Mouse (Mus musculus): ENCODE results near the gene Grtp1. TPM values are rescaled to one million over a fixed set of nuclear protein-coding genes. Genes with fewer than 3 reads are reported as not detected.

The Grtp1 gene
- polyA plus RNA-seq, 1 experiment from 2014 or later, result 13.6 TPM

DNA sequence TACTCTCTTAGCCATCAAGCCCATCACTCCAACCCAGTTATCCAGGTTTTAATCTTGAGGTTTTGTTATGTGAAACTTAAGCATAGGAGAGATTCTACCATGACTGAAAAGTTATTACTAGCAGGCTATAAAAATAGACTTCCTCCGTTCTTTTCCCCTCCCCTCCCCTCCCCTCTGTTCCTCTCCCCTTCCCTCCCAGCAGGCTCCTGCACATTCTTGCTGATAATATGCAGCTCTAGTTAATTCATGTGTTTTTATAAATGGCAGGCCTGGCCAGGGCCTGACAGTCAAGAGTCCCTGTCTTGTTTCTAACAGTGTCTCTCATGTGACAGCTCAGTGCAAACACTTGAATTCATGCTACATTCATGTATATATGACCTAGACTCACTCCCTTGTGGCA, 29.9 kb downstream of the Grtp1 start:
- WGBS, result 30% methylated on average over 1 of the region's 1 CpGs
- no peak overlapping the region for H3K9ac ChIP-seq
- H3K27me3 ChIP-seq, result no peaks in the 10 kb centered on the region
- H3K4me3 ChIP-seq, result no peak overlapping the region
- peaks cover 54% of the 10 kb centered on the region for H3K36me3 ChIP-seq
- no peaks in the 10 kb centered on the region for H3K9me3 ChIP-seq (replicated peaks)
- 0 out of 2 replicates have a peak overlapping the region, but pooled peaks have one; percentile 16 for H3K4me2 ChIP-seq
- peak overlapping the region; percentile 76 for H3K27ac ChIP-seq
- ATAC-seq (replicated peaks; ENCODE audit: insufficient number of reproducible peaks, insufficient read depth, low FRiP score, low read depth), result peak; percentile 62
- peaks cover 21% of the 10 kb centered on the region for H3K4me1 ChIP-seq (replicated peaks)

DNA sequence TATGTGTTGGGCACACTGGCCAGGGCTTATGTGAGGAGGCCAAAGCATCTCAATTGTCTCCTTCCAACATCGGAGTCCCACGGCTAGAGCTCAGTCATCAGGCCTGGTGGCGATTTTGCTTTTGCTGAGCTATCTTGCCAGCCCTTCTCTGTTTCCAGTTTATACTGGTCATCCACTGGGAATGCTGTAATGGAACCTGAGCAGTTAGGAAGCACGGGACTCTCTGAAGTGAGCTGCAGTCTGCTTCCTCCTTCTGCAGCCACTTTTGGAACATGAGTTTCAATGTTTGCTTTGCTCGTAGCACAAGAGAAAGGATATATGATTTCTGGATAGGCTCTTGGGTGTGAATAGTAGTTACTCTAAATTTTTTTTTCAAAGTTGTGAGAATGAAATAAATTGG, 36.1 kb downstream of the Grtp1 start:
- Histone ChIP-seq H3K27me3 (no peaks in the 10 kb centered on the region), H3K27ac (no peak overlapping the region), H3K4me2 (no peak overlapping the region), H3K4me3 (no peak overlapping the region), H3K36me3 (peaks cover 19% of the 10 kb centered on the region), H3K9ac (no peak overlapping the region), H3K4me1 (replicated peaks) (peaks cover 29% of the 10 kb centered on the region), H3K9me3 (replicated peaks) (no peaks in the 10 kb centered on the region)
- 81% methylated on average over 5 of the region's 5 CpGs for WGBS
- ATAC-seq (replicated peaks; ENCODE audit: insufficient number of reproducible peaks, insufficient read depth, low FRiP score, low read depth), result no peak

- Histone ChIP-seq H3K27me3 (no peaks in the 10 kb centered on the region), H3K4me3 (no peak overlapping the region), H3K9me3 (replicated peaks) (no peaks in the 10 kb centered on the region), H3K4me1 (replicated peaks) (peaks cover 25% of the 10 kb centered on the region), H3K36me3 (peaks cover 14% of the 10 kb centered on the region), H3K27ac (no peak overlapping the region), H3K4me2 (no peak overlapping the region), H3K9ac (no peak overlapping the region)
- WGBS, result 53% methylated on average over 1 of the region's 1 CpGs
- no peak for ATAC-seq (replicated peaks; ENCODE audit: insufficient number of reproducible peaks, insufficient read depth, low FRiP score, low read depth)
Observed at GRCm38 (mm10) chr8:13163563-13163962, 36.9 kb downstream of the Grtp1 start.

DNA sequence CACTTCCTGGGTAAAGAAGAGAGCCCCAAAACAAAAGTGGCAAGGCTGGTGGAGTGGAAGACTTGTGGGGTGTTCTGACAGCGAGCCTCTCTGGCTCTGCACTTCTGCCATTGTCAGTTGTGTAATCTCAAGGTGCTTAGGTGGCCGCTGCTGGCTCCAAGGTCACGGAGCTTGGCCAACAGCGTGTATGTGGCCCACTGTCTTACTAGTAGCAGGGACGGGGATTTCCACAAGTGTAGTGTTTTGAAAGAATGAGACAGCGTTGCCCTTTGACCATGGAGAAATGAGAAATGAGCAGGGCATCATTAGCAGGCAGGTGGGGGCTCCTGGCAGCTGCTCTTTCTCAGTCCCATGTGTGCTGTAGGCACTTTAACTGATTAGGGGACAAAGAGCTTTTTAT, 38.3 kb downstream of the Grtp1 start:
- no peak overlapping the region for H3K9ac ChIP-seq

GRCm38 (mm10) chr8:13160691-13161090, 39.7 kb downstream of the Grtp1 start:
- Histone ChIP-seq H3K9ac (peak overlapping the region; percentile 97; the same call in 1 of the 2 replicates), H3K4me2 (peak overlapping the region; percentile 87), H3K27me3 (no peaks in the 10 kb centered on the region), H3K4me3 (peak overlapping the region; percentile 99), H3K36me3 (no peaks in the 10 kb centered on the region), H3K27ac (no peak overlapping the region), H3K9me3 (replicated peaks) (no peaks in the 10 kb centered on the region), H3K4me1 (replicated peaks) (peaks cover 24% of the 10 kb centered on the region)
- WGBS, result 80% methylated on average over 3 of the region's 3 CpGs
- ATAC-seq (replicated peaks; ENCODE audit: insufficient number of reproducible peaks, insufficient read depth, low FRiP score, low read depth), result no peak

More for the DNA sequence above, 38.3 kb downstream of the Grtp1 start:
- H3K27me3 ChIP-seq, result no peaks in the 10 kb centered on the region
- ATAC-seq (replicated peaks; ENCODE audit: insufficient number of reproducible peaks, insufficient read depth, low FRiP score, low read depth), result no peak
- H3K4me3 ChIP-seq, result no peak overlapping the region
- H3K4me1 ChIP-seq (replicated peaks), result peaks cover 24% of the 10 kb centered on the region
- H3K36me3 ChIP-seq, result peaks cover under 1% of the 10 kb centered on the region; the same call in 1 of the 2 replicates
- no peak overlapping the region for H3K4me2 ChIP-seq
- H3K9me3 ChIP-seq (replicated peaks), result no peaks in the 10 kb centered on the region
- 69% methylated on average over 6 of the region's 6 CpGs for WGBS
- H3K27ac ChIP-seq, result no peak overlapping the region

DNA sequence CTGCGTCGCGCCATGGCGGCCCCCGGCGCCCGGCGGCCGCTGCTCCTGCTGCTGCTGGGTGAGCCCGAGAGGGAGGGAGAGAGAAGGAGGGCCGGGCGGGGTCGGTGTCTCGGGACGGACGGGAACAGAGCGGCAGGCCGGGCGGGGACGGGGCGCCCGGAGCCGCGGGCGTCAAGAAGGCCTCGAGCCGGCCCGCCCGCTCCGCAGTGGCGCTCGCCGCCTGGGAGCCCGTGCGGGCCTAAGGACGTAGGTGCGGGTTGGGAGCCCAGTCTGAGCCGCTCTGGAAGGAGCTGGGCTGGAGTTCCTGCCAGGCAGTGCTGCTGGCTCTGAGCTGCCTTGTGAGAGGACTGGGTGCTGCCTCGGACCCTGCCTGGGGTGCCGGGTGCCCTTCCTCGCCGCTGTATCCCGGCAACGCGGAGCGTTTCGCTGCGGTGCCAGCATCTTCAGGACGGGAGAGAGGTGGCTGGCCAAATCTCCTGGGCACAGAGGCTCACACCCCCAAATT, 41.0 kb downstream of the Grtp1 start:
- Histone ChIP-seq H3K27ac (peak overlapping the region; percentile 84), H3K4me1 (replicated peaks) (peaks cover 24% of the 10 kb centered on the region)

DNA sequence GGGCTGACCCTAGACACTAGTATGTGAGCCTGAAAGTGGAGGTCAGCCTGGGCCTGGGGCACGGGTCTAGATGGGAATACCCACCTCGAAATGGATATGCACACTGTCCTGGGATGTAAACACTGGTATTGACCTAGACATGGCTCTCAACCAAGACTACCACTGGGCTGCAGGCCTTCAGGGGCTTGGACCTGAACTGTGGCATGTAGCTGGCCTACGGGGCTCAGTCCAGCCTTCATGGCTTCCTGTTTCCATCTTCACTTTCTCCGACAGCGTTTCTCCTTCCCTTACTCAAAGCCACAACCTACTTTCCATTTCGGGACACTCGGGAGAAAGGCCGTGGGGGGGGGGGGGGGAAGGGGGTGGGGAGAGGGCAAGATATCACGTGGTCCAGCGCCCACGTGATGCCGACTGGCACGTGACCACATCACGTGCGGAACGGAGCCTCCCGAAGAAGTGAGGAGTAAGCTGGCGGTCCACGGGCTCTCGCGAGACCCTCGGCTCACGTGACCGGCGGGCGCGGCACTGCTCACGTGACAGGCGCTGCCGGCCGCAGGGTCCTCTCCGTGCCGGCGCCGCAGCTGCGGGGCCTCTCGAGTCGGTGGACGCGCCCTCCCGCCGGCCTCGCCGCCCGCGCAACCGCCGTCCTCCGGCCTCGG, 41.6 kb downstream of the Grtp1 start, which contains the start of gene Lamp1:
Gene Lamp1, plus strand, starts transcription at position 444 of the 659 bp plus-strand sequence.
- peak within 1 kb of the TSS; percentile 87 for H3K4me2 ChIP-seq
- no peaks in the 10 kb centered on the region for H3K27me3 ChIP-seq
- H3K9me3 ChIP-seq (replicated peaks), result no peaks in the 10 kb centered on the region
- no peaks in the 10 kb centered on the region for H3K36me3 ChIP-seq
- peaks cover 24% of the 10 kb centered on the region for H3K4me1 ChIP-seq (replicated peaks)
- peak; percentile 90 for ATAC-seq (replicated peaks; ENCODE audit: insufficient number of reproducible peaks, insufficient read depth, low FRiP score, low read depth)
- WGBS, result 1% methylated on average over 39 of the region's 50 CpGs
- peak within 1 kb of the TSS; percentile 84 for H3K27ac ChIP-seq
- H3K9ac ChIP-seq, result peak within 1 kb of the TSS; percentile 97
- H3K4me3 ChIP-seq, result peak within 1 kb of the TSS; percentile 99

More for the DNA sequence above, 41.0 kb downstream of the Grtp1 start:
- Histone ChIP-seq H3K27me3 (no peaks in the 10 kb centered on the region), H3K4me2 (peak overlapping the region; percentile 87), H3K4me3 (peak overlapping the region; percentile 99), H3K36me3 (no peaks in the 10 kb centered on the region), H3K9me3 (replicated peaks) (no peaks in the 10 kb centered on the region), H3K9ac (peak overlapping the region; percentile 97)
- peak; percentile 55 for ATAC-seq (replicated peaks; ENCODE audit: insufficient number of reproducible peaks, insufficient read depth, low FRiP score, low read depth)
- 1% methylated on average over 42 of the region's 49 CpGs for WGBS

DNA sequence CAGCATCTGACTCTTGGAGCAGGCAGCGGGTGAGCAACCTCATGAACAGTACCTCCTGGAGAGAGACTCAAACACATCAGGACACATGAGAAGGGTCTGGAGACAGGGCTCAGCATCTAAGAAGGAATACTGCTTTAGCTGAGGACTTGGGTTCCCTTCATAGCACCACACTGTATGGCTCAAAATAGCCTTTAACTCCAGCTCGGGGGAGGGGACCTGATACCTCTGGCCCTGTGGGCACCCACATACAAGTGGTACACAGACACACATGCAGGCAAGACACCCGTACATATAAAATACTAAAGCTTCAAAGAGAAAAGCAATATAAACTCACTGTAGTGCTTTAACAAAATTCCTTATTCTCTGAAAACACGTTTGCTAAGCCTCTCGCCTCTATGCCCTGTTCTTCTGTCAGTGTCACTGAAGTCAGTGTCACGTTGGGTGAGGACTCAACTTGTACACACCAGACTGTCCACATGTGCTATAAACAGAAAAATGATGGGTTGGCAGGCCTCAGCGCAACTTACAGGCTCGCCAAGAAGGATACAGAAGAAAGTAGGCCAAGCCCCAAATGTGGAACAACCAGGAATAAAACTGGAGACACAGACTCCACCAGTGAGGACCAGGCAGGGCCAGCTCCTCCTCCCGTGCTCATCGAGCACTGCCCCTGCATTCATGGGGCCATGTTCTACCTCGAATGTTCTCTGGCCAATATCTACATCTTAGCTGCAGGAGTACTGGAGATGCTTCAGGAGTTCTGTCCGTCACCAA, 43.9 kb downstream of the Grtp1 start:
- H3K36me3 ChIP-seq, result no peaks in the 10 kb centered on the region
- no peak overlapping the region for H3K9ac ChIP-seq
- 66% methylated on average over 12 of the region's 12 CpGs for WGBS
- H3K27me3 ChIP-seq, result no peaks in the 10 kb centered on the region
- no peaks in the 10 kb centered on the region for H3K9me3 ChIP-seq (replicated peaks)
- peaks cover 17% of the 10 kb centered on the region for H3K4me1 ChIP-seq (replicated peaks)
- no peak for ATAC-seq (replicated peaks; ENCODE audit: insufficient number of reproducible peaks, insufficient read depth, low FRiP score, low read depth)
- H3K27ac ChIP-seq, result no peak overlapping the region
- H3K4me2 ChIP-seq, result no peak overlapping the region
- H3K4me3 ChIP-seq, result no peak overlapping the region

DNA sequence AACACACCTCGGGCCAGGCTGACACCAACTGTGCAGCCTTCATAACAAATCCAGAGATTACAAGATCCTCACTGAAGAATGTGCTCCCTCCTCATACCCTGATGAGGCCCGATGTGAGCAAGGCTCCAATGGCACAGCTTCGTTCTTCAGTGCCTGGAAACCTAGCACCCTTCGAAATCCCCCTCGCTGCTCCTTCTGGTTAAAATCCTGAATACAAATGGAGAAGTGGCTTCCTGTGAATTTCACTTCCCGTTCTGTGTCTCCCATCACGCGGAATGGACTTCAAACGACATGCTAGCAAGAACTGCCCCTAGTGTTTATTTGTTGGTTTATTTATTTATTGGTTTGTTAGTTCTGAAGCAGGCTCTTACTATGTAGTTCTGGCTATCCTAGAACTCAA, 45.1 kb downstream of the Grtp1 start:
- H3K27me3 ChIP-seq, result no peaks in the 10 kb centered on the region
- H3K27ac ChIP-seq, result no peak overlapping the region
- no peak overlapping the region for H3K4me3 ChIP-seq
- peaks cover 6% of the 10 kb centered on the region for H3K4me1 ChIP-seq (replicated peaks)
- H3K4me2 ChIP-seq, result no peak overlapping the region
- 66% methylated on average over 9 of the region's 9 CpGs for WGBS
- no peaks in the 10 kb centered on the region for H3K9me3 ChIP-seq (replicated peaks)
- H3K9ac ChIP-seq, result no peak overlapping the region
- H3K36me3 ChIP-seq, result no peaks in the 10 kb centered on the region
- no peak for ATAC-seq (replicated peaks; ENCODE audit: insufficient number of reproducible peaks, insufficient read depth, low FRiP score, low read depth)

GRCm38 (mm10) chr8:13154099-13154498, 46.3 kb downstream of the Grtp1 start:
- H3K36me3 ChIP-seq, result peaks cover 7% of the 10 kb centered on the region
- 85% methylated on average over 9 of the region's 9 CpGs for WGBS
- no peak overlapping the region for H3K4me3 ChIP-seq

GRCm38 (mm10) chr8:13150929-13151328, 49.5 kb downstream of the Grtp1 start:
- no peaks in the 10 kb centered on the region for H3K9me3 ChIP-seq (replicated peaks)
- no peak overlapping the region for H3K27ac ChIP-seq
- H3K4me3 ChIP-seq, result no peak overlapping the region
- H3K27me3 ChIP-seq, result no peaks in the 10 kb centered on the region
- WGBS, result 76% methylated on average over 2 of the region's 2 CpGs
- H3K4me2 ChIP-seq, result no peak overlapping the region
- peaks cover 33% of the 10 kb centered on the region for H3K36me3 ChIP-seq
- H3K9ac ChIP-seq, result no peak overlapping the region
- ATAC-seq (replicated peaks; ENCODE audit: insufficient number of reproducible peaks, insufficient read depth, low FRiP score, low read depth), result no peak
- no peaks in the 10 kb centered on the region for H3K4me1 ChIP-seq (replicated peaks)

More at GRCm38 (mm10) chr8:13154099-13154498, 46.3 kb downstream of the Grtp1 start:
- H3K4me1 ChIP-seq (replicated peaks), result no peaks in the 10 kb centered on the region
- no peaks in the 10 kb centered on the region for H3K27me3 ChIP-seq
- H3K4me2 ChIP-seq, result no peak overlapping the region
- ATAC-seq (replicated peaks; ENCODE audit: insufficient number of reproducible peaks, insufficient read depth, low FRiP score, low read depth), result no peak
- no peak overlapping the region for H3K27ac ChIP-seq
- H3K9ac ChIP-seq, result no peak overlapping the region
- H3K9me3 ChIP-seq (replicated peaks), result no peaks in the 10 kb centered on the region
